In the genomic region with DNA sequence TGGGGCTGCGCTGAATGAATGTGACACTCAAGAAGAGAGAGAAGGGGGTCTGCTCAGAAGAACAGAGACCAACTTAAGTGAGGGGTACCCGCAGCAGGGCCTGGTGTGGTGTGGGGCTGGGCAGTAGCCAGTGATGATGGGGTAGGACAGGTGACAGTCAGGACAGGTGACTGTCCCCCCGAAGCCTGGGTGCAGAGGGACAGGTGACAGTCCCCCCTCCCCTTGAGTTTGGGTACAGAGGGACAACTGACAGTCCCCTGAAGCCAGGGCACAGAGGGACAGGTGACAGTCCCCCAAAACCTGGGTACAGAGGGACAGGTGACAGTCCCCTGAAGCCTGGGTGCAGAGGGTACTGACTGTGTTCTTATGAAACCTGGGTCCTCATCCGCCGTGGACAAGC, we compare ENCODE assay signal across 24 mouse cellular contexts. TPM values are rescaled to one million over a fixed set of nuclear protein-coding genes. Genes with fewer than 3 reads are reported as not detected.
DNase-seq lines count a peak whose midpoint lies in the region; ATAC-seq lines count a peak whose summit lies in the region.
"Had no signal": no experiment of that assay in that cellular context is flagged by ENCODE, and none has a peak within 500 bp of the region (broad histone marks: within the 10 kb centered on the region; RNA-seq: fewer than 3 reads in every experiment).

No protein-coding gene starts in this region.

- no peaks in the 10 kb centered on the region for H3K9me3 ChIP-seq in embryonic facial prominence, embryonic 15.5 days (replicated peaks)
- no peaks in the 10 kb centered on the region for H3K9me3 ChIP-seq in embryonic facial prominence, embryonic 10.5 days
- no peaks in the 10 kb centered on the region for H3K9me3 ChIP-seq in heart, embryonic 12.5 days (replicated peaks)
- no peaks in the 10 kb centered on the region for H3K9me3 ChIP-seq in hindbrain, embryonic 10.5 days
- H3K9me3 ChIP-seq in hindbrain, embryonic 16.5 days (ENCODE audit: control insufficient read depth, low read length): no peaks in the 10 kb centered on the region
- H3K9me3 ChIP-seq in megakaryocyte, embryonic 14.5 days: peaks cover 5% of the 10 kb centered on the region; the same call in 1 of the 2 replicates
- H3K9me3 ChIP-seq: kidney, embryonic 15.5 days; limb, embryonic 12.5 days; midbrain, embryonic 15.5 days; neural tube, embryonic 15.5 days had no signal

- 0 out of 2 replicates have a peak overlapping the region, but pooled peaks have one; percentile 39 for H3K27ac ChIP-seq in embryonic facial prominence, embryonic 15.5 days (replicated peaks)
- H3K27ac ChIP-seq in embryonic facial prominence, embryonic 10.5 days (replicated peaks): no peak overlapping the region
- H3K27ac ChIP-seq in heart, embryonic 12.5 days (ENCODE audit: poor library complexity, severe bottlenecking): 0 out of 2 replicates have a peak overlapping the region, but pooled peaks have one; percentile 35
- peak overlapping the region; percentile 54 for H3K27ac ChIP-seq in hindbrain, embryonic 10.5 days
- H3K27ac ChIP-seq in hindbrain, embryonic 16.5 days (ENCODE audit: low read depth, low read length): no peak overlapping the region
- H3K27ac ChIP-seq: gastrocnemius, adult 2 months; kidney, embryonic 15.5 days; limb, embryonic 12.5 days; midbrain, embryonic 15.5 days; neural tube, embryonic 15.5 days had no signal

- H3K9ac ChIP-seq in embryonic facial prominence, embryonic 15.5 days: no peak overlapping the region
- peak overlapping the region; percentile 26; the same call in 1 of the 2 replicates for H3K9ac ChIP-seq in heart, embryonic 12.5 days
- no peak overlapping the region for H3K9ac ChIP-seq in hindbrain, embryonic 16.5 days (ENCODE audit: low read depth, low read length)
- H3K9ac ChIP-seq: kidney, embryonic 15.5 days; limb, embryonic 12.5 days; midbrain, embryonic 15.5 days; neural tube, embryonic 15.5 days had no signal

- H3K36me3 ChIP-seq in embryonic facial prominence, embryonic 15.5 days: no peaks in the 10 kb centered on the region
- H3K36me3 ChIP-seq in embryonic facial prominence, embryonic 10.5 days (replicated peaks): no peaks in the 10 kb centered on the region
- no peaks in the 10 kb centered on the region for H3K36me3 ChIP-seq in heart, embryonic 12.5 days
- H3K36me3 ChIP-seq in hindbrain, embryonic 10.5 days: no peaks in the 10 kb centered on the region
- H3K36me3 ChIP-seq in hindbrain, embryonic 16.5 days (ENCODE audit: control insufficient read depth, insufficient read depth, low read length): no peaks in the 10 kb centered on the region
- H3K36me3 ChIP-seq in megakaryocyte, embryonic 14.5 days (replicated peaks; ENCODE audit: low read length): peaks cover 33% of the 10 kb centered on the region
- H3K36me3 ChIP-seq: kidney, embryonic 15.5 days; limb, embryonic 12.5 days; midbrain, embryonic 15.5 days; neural tube, embryonic 15.5 days had no signal

- DNase-seq in embryonic facial prominence, embryonic 10.5 days (ENCODE audit: low spot score): no peak
- no peak for DNase-seq in heart, postnatal 36 days
- no peak for DNase-seq in hindbrain, embryonic 10.5 days (ENCODE audit: low spot score)
- DNase-seq: adrenal gland, postnatal 10 days; cerebellum, adult 8-10 months; cerebellum, postnatal 25 days; gastrocnemius, adult 2 months; heart, postnatal 14 days; kidney, adult 18-20 months; kidney, postnatal 25 days; lung, postnatal 36 days; right cerebral cortex, postnatal 25 days had no signal

- H3K27me3 ChIP-seq in embryonic facial prominence, embryonic 15.5 days: no peaks in the 10 kb centered on the region
- no peaks in the 10 kb centered on the region for H3K27me3 ChIP-seq in embryonic facial prominence, embryonic 10.5 days (replicated peaks; ENCODE audit: low read depth, poor library complexity, severe bottlenecking)
- no peaks in the 10 kb centered on the region for H3K27me3 ChIP-seq in heart, embryonic 12.5 days (replicated peaks)
- 0 out of 2 replicates have a peak, but pooled peaks cover 3% of the 10 kb centered on the region for H3K27me3 ChIP-seq in hindbrain, embryonic 10.5 days (ENCODE audit: insufficient read depth, poor library complexity, severe bottlenecking)
- H3K27me3 ChIP-seq in hindbrain, embryonic 16.5 days (replicated peaks; ENCODE audit: control insufficient read depth, insufficient read depth, low read length): no peaks in the 10 kb centered on the region
- H3K27me3 ChIP-seq in megakaryocyte, embryonic 14.5 days (replicated peaks): peaks cover 2% of the 10 kb centered on the region
- H3K27me3 ChIP-seq: kidney, embryonic 15.5 days; midbrain, embryonic 15.5 days; neural tube, embryonic 15.5 days; Patski had no signal

- ATAC-seq in embryonic facial prominence, embryonic 15.5 days (ENCODE audit: insufficient number of reproducible peaks, low FRiP score, low TSS enrichment, low read depth): no peak
- no peak for ATAC-seq in heart, embryonic 12.5 days (ENCODE audit: insufficient number of reproducible peaks, low FRiP score)
- no peak for ATAC-seq in hindbrain, embryonic 16.5 days
- no peak for ATAC-seq in megakaryocyte, adult 5-6 weeks (ENCODE audit: poor library complexity, severe bottlenecking)
- ATAC-seq: forebrain, embryonic 16.5 days; midbrain, embryonic 15.5 days; Patski had no signal

- H3K4me2 ChIP-seq in embryonic facial prominence, embryonic 15.5 days (replicated peaks): no peak overlapping the region
- no peak overlapping the region for H3K4me2 ChIP-seq in heart, embryonic 12.5 days
- H3K4me2 ChIP-seq in hindbrain, embryonic 16.5 days (ENCODE audit: low read length): no peak overlapping the region
- H3K4me2 ChIP-seq: kidney, embryonic 15.5 days; limb, embryonic 12.5 days; liver, embryonic 11.5 days; midbrain, embryonic 15.5 days; neural tube, embryonic 15.5 days had no signal

- WGBS in embryonic facial prominence, embryonic 15.5 days: 79% methylated on average over 5 of the region's 5 CpGs
- 84% methylated on average over 5 of the region's 5 CpGs for WGBS in embryonic facial prominence, embryonic 10.5 days
- 75% methylated on average over 5 of the region's 5 CpGs for WGBS in heart, embryonic 12.5 days
- WGBS in hindbrain, embryonic 10.5 days: 92% methylated on average over 5 of the region's 5 CpGs
- 93% methylated on average over 5 of the region's 5 CpGs for WGBS in hindbrain, embryonic 16.5 days

- H3K4me3 ChIP-seq in embryonic facial prominence, embryonic 15.5 days (replicated peaks): no peak overlapping the region
- no peak overlapping the region for H3K4me3 ChIP-seq in embryonic facial prominence, embryonic 10.5 days
- no peak overlapping the region for H3K4me3 ChIP-seq in heart, embryonic 12.5 days
- H3K4me3 ChIP-seq in hindbrain, embryonic 10.5 days: no peak overlapping the region
- no peak overlapping the region for H3K4me3 ChIP-seq in hindbrain, embryonic 16.5 days (ENCODE audit: low read length)
- H3K4me3 ChIP-seq in megakaryocyte, embryonic 14.5 days (replicated peaks): peak overlapping the region; percentile 78
- H3K4me3 ChIP-seq: gastrocnemius, adult 2 months; kidney, embryonic 15.5 days; limb, embryonic 12.5 days; midbrain, embryonic 15.5 days; neural tube, embryonic 15.5 days had no signal

- peaks cover 81% of the 10 kb centered on the region for H3K4me1 ChIP-seq in embryonic facial prominence, embryonic 15.5 days
- H3K4me1 ChIP-seq in embryonic facial prominence, embryonic 10.5 days: peaks cover 73% of the 10 kb centered on the region
- peaks cover 82% of the 10 kb centered on the region for H3K4me1 ChIP-seq in heart, embryonic 12.5 days (replicated peaks)
- peaks cover 66% of the 10 kb centered on the region for H3K4me1 ChIP-seq in hindbrain, embryonic 10.5 days (replicated peaks)
- H3K4me1 ChIP-seq in hindbrain, embryonic 16.5 days (ENCODE audit: control insufficient read depth, insufficient read depth, low read depth, low read length): peaks cover 30% of the 10 kb centered on the region
- peaks cover 89% of the 10 kb centered on the region for H3K4me1 ChIP-seq in megakaryocyte, embryonic 14.5 days

- intact Hi-C loops in heart, postnatal 36 days (cut with DNase I): no loop called here

RNA-seq across cellular contexts. Expression of gene Morn1, which starts 39.8 kb away (rescaled TPM):
- polyA plus RNA-seq in embryonic facial prominence, embryonic 15.5 days (2015; fragmentation: Nextera tagmentation; extraction: Ambion mirVana): 7.7 and 8.7 TPM in 2 replicates
- polyA plus RNA-seq in embryonic facial prominence, embryonic 10.5 days (2016; fragmentation: Nextera tagmentation; extraction: Ambion mirVana): 4.3 and 5.4 TPM in 2 replicates
- 3.1 and 3.9 TPM in 2 replicates for polyA plus RNA-seq in heart, embryonic 12.5 days (2016; fragmentation: Nextera tagmentation; extraction: Ambion mirVana)
- total RNA-seq in heart, postnatal 36 days (2021): 1 to 10 TPM in 1 of 2 experiments, under 1 TPM in 1; 0.89 to 1.7 TPM
- polyA plus RNA-seq in hindbrain, embryonic 10.5 days (2016; fragmentation: Nextera tagmentation; extraction: Ambion mirVana): 4.4 and 6.0 TPM in 2 replicates
- polyA plus RNA-seq in hindbrain, embryonic 16.5 days (2015; fragmentation: Nextera tagmentation; extraction: Ambion mirVana): 7.5 and 9.5 TPM in 2 replicates
- polyA plus RNA-seq in megakaryocyte, embryonic 14.5 days (2012; ENCODE audit: insufficient read depth, low replicate concordance): 4.3 and 6.3 TPM in 2 replicates
- total RNA-seq in megakaryocyte, adult 5-6 weeks (2015): 0.71 TPM in 1 of 2 replicates, not detected in the other
- total RNA-seq in megakaryocyte, adult 5-6 weeks (2017): 0.95 and 1.1 TPM in 2 replicates

RNA-seq across cellular contexts. Expression of gene Rer1, which starts 40.0 kb away (rescaled TPM):
- polyA plus RNA-seq in embryonic facial prominence, embryonic 15.5 days (2015; fragmentation: Nextera tagmentation; extraction: Ambion mirVana): 157 and 164 TPM in 2 replicates
- 128 and 134 TPM in 2 replicates for polyA plus RNA-seq in embryonic facial prominence, embryonic 10.5 days (2016; fragmentation: Nextera tagmentation; extraction: Ambion mirVana)
- 136 and 144 TPM in 2 replicates for polyA plus RNA-seq in heart, embryonic 12.5 days (2016; fragmentation: Nextera tagmentation; extraction: Ambion mirVana)
- total RNA-seq in heart, postnatal 36 days (2021): 10 to 100 TPM; 67.0 to 72.9 TPM
- polyA plus RNA-seq in hindbrain, embryonic 10.5 days (2016; fragmentation: Nextera tagmentation; extraction: Ambion mirVana): 138 and 144 TPM in 2 replicates
- polyA plus RNA-seq in hindbrain, embryonic 16.5 days (2015; fragmentation: Nextera tagmentation; extraction: Ambion mirVana): 125 and 131 TPM in 2 replicates
- polyA plus RNA-seq in megakaryocyte, embryonic 14.5 days (2012; ENCODE audit: insufficient read depth, low replicate concordance): 18.8 and 58.8 TPM in 2 replicates
- total RNA-seq in megakaryocyte, adult 5-6 weeks (2015): 133 and 141 TPM in 2 replicates
- 116 and 130 TPM in 2 replicates for total RNA-seq in megakaryocyte, adult 5-6 weeks (2017)

RNA-seq across cellular contexts. Expression of gene Pex10, which starts 59.4 kb away (rescaled TPM):
- 21.6 and 22.1 TPM in 2 replicates for polyA plus RNA-seq in embryonic facial prominence, embryonic 15.5 days (2015; fragmentation: Nextera tagmentation; extraction: Ambion mirVana)
- 19.0 and 22.2 TPM in 2 replicates for polyA plus RNA-seq in embryonic facial prominence, embryonic 10.5 days (2016; fragmentation: Nextera tagmentation; extraction: Ambion mirVana)
- polyA plus RNA-seq in heart, embryonic 12.5 days (2016; fragmentation: Nextera tagmentation; extraction: Ambion mirVana): 15.3 and 15.9 TPM in 2 replicates
- total RNA-seq in heart, postnatal 36 days (2021): 10 to 100 TPM; 19.4 to 23.1 TPM
- polyA plus RNA-seq in hindbrain, embryonic 10.5 days (2016; fragmentation: Nextera tagmentation; extraction: Ambion mirVana): 19.9 and 21.4 TPM in 2 replicates
- polyA plus RNA-seq in hindbrain, embryonic 16.5 days (2015; fragmentation: Nextera tagmentation; extraction: Ambion mirVana): 20.6 and 21.1 TPM in 2 replicates
- polyA plus RNA-seq in megakaryocyte, embryonic 14.5 days (2012; ENCODE audit: insufficient read depth, low replicate concordance): 1.4 and 4.3 TPM in 2 replicates
- total RNA-seq in megakaryocyte, adult 5-6 weeks (2015): 3.7 and 4.3 TPM in 2 replicates
- total RNA-seq in megakaryocyte, adult 5-6 weeks (2017): 3.3 and 5.7 TPM in 2 replicates

Comparison
In these comparisons a context has a peak if more than half of its experiments do, and no peak if none do; other contexts are left out.
1. H3K27ac ChIP-seq: peak in embryonic facial prominence, embryonic 15.5 days (single experiment), heart, embryonic 12.5 days (single experiment) and hindbrain, embryonic 10.5 days (single experiment); none in embryonic facial prominence, embryonic 10.5 days (single experiment) and hindbrain, embryonic 16.5 days (single experiment).